Mouse (Mus musculus): ENCODE results near the gene 6430571L13Rik.

Gene 6430571L13Rik

DNA sequence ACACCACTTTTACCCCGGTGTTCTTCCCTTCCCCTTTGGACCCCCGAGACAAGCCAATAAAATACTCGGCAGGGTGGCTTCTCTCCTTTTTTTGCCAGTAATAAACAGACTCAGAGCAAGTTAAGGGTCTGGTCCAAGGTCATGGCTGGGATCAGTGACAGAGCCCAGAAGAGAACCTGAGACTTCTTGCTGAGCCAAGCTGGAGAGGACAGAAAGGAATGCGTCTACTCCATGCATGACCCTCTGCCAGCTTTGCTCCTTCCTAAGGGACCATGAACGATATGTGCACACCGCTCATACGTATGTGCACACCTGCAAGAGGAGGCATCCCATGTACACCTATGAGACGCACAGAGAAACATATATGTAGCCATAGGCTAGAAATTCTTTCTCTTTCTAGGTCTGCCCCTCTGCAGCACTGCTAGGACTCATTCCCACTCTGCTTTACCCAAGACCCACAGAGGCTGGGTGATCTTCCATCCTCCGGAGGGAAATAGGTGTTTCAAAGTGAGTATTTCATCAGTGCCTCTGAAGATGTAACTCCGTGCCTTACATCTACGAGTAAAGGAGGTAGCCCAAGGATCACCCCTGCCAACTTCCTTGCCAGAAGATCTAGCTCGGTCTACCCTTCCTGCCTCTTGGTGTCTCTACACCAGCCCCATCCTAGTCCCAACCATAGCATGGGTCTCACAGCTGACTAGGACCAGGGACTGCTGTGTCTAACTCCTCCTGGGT, 676 bp downstream of the 6430571L13Rik start:
- DNase-seq, result peak in 1 of 2 experiments; percentile 14

DNA sequence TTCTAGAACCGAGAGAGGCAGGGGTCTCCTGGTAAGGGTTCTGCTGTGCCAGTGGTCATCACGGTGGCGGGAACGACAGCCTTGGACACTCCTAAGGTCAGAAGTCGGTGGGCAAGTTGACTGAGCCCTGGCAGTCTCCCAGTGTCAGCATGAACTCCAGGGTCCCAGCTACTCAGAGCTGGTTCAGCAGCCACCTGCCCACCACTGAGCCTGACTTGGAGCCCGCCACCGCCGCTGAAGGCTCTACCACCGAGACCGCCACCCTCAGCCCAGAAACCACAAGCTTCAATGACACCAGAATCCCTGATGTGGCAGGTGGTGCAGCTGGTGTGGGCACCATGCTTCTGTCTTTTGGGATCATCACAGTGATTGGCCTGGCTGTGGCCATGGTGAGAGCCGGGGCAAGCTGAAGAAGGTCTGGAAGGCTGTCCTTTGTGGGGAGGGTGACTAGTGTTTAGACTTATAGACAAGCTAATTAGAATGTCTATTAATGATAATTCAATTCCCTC, 1.9 kb downstream of the 6430571L13Rik start:
- DNase-seq, result no peak

DNA sequence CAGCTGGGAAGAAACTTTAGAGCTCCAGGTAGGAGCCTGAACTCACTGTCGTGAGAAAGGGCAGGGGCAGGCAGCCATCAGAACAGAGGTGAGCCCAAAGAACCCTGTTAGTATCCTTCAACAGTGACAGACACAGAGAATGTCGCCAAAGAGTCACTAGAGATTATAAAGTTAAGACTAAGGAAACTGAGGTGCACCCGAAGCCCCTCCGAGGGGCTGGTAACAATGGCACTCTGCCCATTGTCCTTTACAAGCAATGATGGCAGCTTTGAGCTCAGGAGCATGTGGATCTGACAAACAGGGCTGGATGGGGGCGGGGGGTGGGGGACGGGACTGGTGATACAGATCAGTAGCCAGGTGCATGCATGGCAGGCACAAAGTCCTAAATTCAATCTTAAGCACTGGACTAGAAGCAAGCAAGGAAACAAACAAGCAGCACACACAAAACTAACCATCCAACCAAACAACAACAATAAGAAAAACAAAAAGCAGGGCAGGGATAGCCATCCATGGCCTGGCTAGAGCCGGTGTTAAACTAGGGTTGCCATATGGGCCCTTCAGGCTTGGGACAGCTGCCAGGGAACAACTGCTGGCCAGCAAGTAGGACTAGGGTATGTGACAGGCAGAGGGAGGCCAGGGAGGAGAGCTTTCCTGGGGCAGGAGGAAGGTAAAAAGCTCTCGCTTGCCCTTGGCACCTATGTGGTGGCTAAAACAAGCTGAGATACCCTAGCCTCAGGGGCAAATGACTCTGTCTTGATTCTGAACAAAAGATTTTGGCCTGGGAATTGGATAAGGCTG, 2.9 kb downstream of the 6430571L13Rik start:
- DNase-seq, result peak; percentile 47 to 63

- no peak for DNase-seq
These were observed 3.6 kb downstream of the 6430571L13Rik start for GRCm38 (mm10) chr9:107344027-107344426.

- DNase-seq, result no peak
These were observed 5.7 kb downstream of the 6430571L13Rik start for GRCm38 (mm10) chr9:107346081-107346480.

- no peak for DNase-seq
These were observed 7.3 kb downstream of the 6430571L13Rik start for GRCm38 (mm10) chr9:107347586-107348183.

- no peak for DNase-seq
These were observed 8.9 kb downstream of the 6430571L13Rik start for GRCm38 (mm10) chr9:107349321-107349720.

DNA sequence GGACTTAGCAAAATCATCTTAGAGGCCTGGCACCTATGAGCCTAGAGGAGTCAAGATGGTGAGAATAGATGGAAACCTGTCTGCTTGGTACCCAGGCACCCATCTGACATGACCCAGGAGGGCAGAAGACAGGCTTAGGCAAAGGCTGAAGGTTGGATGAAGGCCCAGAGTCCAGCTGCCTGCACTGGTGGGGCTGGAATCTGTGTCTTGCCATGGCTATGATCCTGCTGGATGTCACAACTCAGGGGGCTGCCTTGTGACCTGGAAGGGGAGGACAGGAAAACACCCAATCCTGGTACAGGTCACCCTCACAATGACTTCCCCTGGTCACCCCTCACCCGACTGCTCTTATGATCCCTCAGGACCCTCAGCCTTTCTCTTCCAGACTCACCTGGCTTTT, 14.4 kb downstream of the 6430571L13Rik start:
- no peak for DNase-seq

GRCm38 (mm10) chr9:107355870-107356765, 15.7 kb downstream of the 6430571L13Rik start:
- DNase-seq, result peak; percentile 67 to 87

DNA sequence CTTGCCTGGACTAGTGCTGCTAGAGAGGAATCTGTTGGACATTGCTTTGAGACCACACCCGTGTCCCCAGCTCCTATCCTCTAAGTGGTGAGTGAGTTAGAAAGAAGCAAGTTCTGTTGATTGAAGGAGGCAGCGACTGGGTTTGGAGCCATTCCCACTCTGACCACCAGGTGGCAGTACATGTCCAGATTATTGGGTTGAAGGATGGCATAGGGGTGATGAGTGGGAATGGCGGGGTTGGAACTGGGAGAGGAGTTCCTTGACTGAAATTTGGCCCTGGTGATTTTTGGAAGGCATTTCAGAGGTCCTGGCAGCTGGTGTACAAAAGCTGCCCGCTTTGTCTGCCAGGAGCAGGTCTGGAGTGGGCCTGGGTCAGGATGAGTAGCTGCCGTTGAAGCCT, 17.2 kb downstream of the 6430571L13Rik start:
- peak; percentile 52 to 89 for DNase-seq

GRCm38 (mm10) chr9:107360989-107361388, 20.6 kb downstream of the 6430571L13Rik start:
- DNase-seq, result no peak

- peak; percentile 51 to 73 for DNase-seq
These were observed 26.2 kb downstream of the 6430571L13Rik start for GRCm38 (mm10) chr9:107366644-107367043.

DNA sequence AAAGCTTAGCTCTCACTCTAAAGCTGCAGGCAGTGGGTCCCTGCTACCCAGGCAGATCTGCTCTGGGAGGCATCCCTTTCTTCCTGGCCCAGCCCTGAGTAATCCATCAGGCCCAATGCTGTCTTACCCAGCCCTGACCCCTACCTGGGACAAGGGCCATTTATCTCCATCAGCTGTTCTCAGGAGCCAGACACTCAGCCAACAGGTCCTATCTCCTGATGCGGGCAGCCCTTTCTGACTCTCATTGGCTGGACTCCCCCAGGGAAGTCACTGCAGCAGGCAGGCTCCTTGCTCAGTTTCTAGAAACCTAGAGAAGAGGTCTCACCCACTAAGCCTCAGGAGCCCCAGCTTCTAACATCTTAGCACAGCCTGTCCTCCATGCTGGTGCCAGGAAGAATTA, 27.9 kb downstream of the 6430571L13Rik start:
- no peak for DNase-seq

DNA sequence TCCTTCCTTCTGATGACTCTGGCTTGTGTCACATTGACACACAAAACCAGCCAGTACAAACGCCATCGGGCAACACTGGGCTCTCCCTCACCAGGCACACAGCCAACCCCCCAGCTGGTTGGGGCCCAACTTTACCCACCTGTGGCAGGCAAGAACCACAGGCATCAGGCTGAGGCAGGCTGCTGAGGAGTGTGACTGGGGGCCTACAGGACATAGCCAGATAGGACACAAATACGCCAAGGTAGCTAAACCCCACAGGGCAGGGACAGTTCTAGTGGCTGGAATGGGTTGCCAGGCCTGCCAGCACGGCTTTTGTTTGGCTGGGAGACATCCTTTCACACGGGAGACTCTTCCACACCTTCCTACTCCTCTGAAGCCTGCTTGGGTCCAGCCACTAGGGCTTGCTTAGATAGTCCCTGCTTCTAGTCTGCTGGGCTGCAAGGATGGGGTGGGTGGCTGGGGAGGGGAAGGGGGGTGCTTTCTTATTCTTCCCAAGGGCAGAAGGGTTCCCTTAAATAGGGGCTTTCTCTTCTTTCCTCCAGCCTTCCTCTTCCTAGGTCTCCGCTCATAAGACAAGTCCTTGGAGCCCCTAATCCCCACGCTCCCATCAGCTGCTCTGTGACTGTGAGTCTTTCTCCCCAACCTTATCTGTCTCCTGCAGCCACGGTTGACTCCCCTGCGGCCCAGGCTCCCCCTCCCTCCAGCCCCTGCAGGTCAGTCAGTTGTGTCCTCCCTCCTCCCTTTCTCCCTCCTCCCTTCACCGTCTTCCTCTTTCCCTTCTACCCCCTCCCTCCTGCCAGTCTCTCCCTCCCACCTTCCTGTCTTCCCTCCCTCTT, 29.1 kb downstream of the 6430571L13Rik start:
- DNase-seq, result no peak

GRCm38 (mm10) chr9:107370106-107370463, 29.7 kb downstream of the 6430571L13Rik start:
- no peak for DNase-seq

DNA sequence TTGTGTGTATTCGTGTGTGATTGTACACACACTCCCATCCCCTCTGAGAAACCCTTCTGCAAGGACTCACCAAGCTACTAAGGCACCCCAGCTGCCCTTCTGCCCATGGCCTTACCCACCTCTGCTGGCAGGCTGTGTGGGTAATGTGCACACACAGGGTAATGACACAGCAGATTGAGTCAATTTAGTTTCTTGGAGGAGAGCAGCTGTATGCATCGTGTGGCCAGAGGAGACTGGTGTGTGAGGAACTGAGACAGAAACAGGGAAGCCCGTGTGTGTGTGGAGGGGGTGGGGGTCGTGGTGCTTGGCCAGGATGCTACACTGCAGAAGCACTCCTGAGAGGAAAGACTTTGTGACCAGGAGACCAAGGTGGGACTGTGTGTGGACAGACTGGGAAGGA, 32.0 kb downstream of the 6430571L13Rik start:
- no peak for DNase-seq

DNA sequence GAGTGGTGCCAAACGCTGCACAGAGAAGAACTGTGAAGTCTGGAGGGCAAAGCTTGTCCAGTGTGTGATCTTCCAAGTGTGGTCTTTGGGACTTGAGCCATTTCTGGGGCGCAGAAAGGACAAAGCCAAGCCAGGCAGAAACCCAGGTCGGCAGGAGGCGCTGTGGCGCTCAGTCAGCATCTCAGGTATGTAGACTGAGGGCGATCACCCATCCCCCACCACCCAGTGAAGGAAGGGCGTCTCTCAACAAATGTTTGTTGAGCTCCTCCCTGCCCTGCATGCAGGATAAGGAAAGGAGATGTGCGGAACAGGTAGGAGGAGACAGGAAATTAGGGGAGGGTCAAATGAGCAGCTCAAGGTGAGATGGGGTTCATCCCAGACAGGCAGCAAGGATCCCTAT, 34.2 kb downstream of the 6430571L13Rik start:
- peak; percentile 7 to 58 for DNase-seq

- no peak for DNase-seq
These were observed 35.0 kb downstream of the 6430571L13Rik start for GRCm38 (mm10) chr9:107375451-107375850.

DNA sequence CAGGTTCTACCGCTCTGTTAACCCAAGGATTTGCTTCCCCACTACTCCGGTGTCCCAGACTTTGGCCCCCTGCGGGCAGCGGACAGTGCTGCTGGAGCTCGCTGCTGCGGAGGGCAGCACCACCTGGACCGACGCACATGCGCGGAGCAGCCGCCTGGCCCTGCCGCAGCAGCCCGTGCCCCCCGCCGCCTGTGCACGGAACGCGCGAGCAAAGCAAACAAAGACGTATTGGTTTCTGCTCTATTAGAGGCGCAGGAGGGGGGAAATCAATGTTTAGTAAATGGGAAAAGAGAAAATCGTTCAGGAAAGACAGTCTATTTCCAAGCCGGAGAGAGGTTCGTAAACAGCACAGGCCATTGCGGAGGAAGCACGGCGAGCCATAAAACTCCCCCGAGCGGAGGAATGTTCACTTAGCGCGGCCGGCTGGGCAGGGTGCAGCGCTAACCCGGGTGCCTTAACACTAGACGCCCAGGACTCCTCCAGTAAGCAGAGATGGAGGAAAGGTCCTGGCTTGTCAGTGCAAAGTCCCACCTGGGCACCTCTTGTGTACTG, 37.6 kb downstream of the 6430571L13Rik start:
- DNase-seq, result peak; percentile 7 to 44

- DNase-seq, result peak; percentile 16 to 69
These were observed 41.3 kb downstream of the 6430571L13Rik start for GRCm38 (mm10) chr9:107381723-107382122.

- no peak for DNase-seq
These were observed 44.0 kb downstream of the 6430571L13Rik start for GRCm38 (mm10) chr9:107384396-107384795.
